Mouse (Mus musculus): ENCODE measurements at regions not wholly inside any gene's neighbourhood (a gene's known extent, or its start where the extent isn't known, plus 50 kb on each side); places are given as distances from the start of the nearest gene placed in this dataset.

DNA sequence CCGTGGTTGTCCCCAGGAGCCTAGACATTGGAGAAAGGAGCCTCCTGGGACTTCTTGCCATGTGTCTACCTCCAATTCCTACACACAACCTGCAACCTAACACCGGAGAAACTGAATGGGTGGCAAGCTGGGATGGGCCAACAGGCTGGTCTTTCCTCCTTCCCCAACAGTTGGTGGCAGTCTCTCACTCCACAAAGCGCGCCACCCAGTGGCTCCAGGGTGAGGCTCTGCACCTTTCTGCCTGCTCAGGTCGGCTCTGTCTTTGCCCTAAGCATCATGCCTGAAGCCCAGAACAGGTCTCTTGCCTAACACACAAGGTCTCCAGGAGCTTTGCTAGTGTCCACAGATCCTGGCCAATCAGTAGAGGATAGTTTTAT, 166.0 kb downstream of the Inhbb start:
- DNase-seq (ENCODE audit: low spot score) = no peak

- no peak for DNase-seq (ENCODE audit: low spot score)
These were observed 166.5 kb downstream of the Inhbb start for GRCm38 (mm10) chr1:119255386-119256096.

GRCm38 (mm10) chr1:119254928-119255327, 167.1 kb downstream of the Inhbb start:
- no peak for DNase-seq (ENCODE audit: low spot score)

GRCm38 (mm10) chr1:119253371-119253851, 168.6 kb downstream of the Inhbb start:
- DNase-seq (ENCODE audit: low spot score) = no peak

DNA sequence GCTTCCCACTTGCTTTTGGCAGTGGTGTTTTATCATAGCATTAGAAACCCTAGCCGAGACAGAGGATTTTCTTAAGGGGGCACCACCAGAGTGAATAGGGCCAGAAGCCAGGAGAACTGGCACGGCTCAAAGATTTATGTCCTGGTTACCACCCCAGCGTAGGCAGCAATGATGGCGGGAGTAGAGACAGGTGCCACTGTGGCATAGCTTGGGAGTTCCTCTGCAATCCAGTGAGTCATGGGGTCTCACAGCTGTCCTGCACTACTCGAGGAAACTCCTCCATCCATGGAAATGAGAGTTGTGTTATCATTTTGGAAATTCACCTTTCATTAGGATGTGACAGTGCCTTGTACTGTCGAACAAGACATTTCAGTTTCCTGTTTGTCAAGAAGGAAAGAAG, 169.6 kb downstream of the Inhbb start:
- DNase-seq (ENCODE audit: low spot score) = no peak

- no peak for DNase-seq (ENCODE audit: low spot score)
These were observed 170.3 kb downstream of the Inhbb start for GRCm38 (mm10) chr1:119251741-119252140.

- DNase-seq (ENCODE audit: low spot score) = no peak
These were observed 173.1 kb downstream of the Inhbb start for GRCm38 (mm10) chr1:119248776-119249495.

DNA sequence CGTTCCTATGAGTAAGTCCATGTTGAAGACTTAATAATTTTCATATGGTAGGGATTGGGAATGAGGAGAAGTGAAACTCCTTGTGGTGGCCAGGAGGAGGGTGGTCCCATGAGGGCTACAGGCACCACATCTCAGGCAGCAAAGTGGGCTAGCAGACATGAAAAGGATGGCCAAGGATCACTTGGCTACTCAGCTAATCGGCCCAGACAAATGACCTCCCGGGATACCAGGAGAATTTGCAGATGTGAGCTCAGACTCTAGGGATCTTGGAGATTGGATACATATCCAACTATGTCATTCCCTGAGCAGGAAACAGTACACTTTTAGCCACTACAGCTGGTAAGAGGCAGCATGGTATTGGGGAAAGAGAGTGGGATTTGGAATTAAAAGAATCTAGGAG, 174.9 kb downstream of the Inhbb start:
- no peak for DNase-seq (ENCODE audit: low spot score)

DNA sequence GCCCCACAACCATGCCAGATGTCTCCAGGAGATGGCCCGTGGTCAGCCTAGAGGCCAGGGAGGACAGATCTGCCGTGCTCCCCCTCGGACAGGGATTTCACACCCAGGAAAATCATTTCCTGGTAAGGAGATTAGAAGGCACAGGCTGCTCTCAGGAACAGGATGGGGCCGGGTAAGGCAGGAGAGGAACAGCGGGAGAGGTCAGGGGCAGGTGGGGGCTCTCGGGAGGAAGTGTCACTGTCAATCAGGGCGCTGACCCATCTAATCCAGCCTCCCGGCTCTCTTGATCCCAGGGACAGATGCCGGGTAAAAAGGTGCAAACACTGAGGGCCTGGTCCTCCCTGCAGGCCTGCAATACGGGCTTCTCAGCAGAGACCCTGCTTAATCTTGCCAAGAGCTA, 183.6 kb downstream of the Inhbb start:
- no peak for DNase-seq (ENCODE audit: low spot score)

DNA sequence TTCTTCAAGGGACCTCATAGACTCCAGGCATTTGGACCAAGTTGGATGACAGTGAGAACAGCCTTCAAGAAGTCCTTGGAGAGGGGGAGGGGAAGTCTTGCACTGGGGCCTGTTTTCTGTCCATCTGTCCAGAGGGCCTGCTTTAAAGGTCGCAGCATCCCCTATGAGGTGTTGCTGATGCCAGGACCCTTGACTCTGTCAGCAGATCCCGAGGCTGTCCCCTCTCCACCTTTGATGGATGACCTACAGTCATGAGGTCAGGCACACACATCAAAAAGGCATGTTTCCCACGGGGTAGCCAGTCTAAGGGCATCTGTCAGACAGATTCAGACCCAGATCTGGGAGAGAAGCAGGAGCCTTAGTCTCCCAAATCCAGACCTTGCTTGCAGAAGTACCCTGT, 183.4 kb upstream of the Gli2 start:
- DNase-seq (ENCODE audit: low spot score) = peak; percentile 2

DNA sequence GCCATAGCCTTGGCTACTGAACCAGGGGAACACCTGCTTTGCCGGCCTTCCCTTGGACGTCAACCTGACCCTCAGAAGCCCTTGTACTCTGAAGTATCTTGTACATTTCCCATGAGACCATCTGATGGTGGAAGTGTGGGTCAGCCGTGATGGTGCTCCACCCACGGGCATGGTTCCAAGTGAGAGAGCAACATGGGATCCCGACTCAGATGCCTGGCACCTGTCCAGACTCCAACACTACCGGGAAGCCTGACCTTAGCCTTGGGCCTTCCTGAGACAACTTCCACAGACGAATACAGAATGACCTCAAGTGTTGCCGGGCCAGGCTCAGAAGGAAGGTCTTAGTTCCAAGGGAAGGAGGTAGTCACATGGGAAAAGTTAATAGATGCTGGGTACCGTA, 181.0 kb upstream of the Gli2 start:
- no peak for DNase-seq (ENCODE audit: low spot score)

GRCm38 (mm10) chr1:119226996-119227395, 173.6 kb upstream of the Gli2 start:
- DNase-seq (ENCODE audit: low spot score) = no peak

GRCm38 (mm10) chr1:119223876-119224275, 170.5 kb upstream of the Gli2 start:
- no peak for DNase-seq (ENCODE audit: low spot score)

DNA sequence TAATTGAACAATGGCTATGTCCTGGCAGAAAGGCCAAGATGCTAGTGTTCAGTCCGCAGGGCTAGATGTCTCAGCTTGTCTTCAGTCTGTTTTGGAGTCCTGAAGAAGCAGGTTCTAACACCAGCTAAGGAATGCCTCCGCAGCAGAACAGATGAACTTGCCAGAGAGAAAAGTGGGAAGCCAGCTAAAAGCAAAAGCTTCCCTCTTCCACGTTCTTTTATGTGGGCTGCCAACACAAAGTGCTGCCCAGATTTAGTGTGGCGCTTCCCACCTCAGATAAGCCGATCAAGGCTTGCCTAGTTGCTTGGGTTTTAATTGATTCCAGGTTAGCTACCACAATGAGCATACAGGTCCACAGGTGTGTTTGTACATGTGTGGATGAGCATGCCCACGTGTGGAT, 168.5 kb upstream of the Gli2 start:
- no peak for DNase-seq (ENCODE audit: low spot score)

- no peak for DNase-seq (ENCODE audit: low spot score)
These were observed 167.6 kb upstream of the Gli2 start for GRCm38 (mm10) chr1:119221012-119221411.

GRCm38 (mm10) chr1:119219817-119220216, 166.4 kb upstream of the Gli2 start:
- no peak for DNase-seq (ENCODE audit: low spot score)

- DNase-seq (ENCODE audit: low spot score) = no peak
These were observed 164.0 kb upstream of the Gli2 start for GRCm38 (mm10) chr1:119217387-119217786.

DNA sequence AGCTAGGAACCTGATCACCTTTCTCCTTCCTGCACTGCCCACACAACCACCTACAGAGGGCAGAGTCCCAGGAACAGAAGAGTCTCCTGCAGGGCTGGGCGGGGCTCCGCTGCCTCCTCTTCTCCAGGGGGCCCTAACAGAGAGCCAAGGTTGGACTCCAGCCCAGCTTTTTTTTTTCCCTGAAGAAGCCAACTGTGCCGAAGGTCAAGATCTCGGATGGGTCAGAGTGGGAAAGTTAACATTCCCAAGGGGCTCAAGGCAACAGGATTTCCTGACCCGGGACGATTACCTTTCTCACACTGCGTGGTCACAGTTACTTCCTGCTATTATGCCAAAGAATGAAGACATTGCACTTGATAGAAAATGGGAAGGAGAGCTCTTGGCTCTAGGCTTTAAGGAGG, 156.2 kb upstream of the Gli2 start:
- peak; percentile 2 for DNase-seq (ENCODE audit: low spot score)

GRCm38 (mm10) chr1:119202456-119202855, 149.0 kb upstream of the Gli2 start:
- DNase-seq (ENCODE audit: low spot score) = no peak

- DNase-seq (ENCODE audit: low spot score) = no peak
These were observed 143.9 kb upstream of the Gli2 start for GRCm38 (mm10) chr1:119197415-119197700.

- no peak for DNase-seq (ENCODE audit: low spot score)
These were observed 143.4 kb upstream of the Gli2 start for GRCm38 (mm10) chr1:119196674-119197414.

DNA sequence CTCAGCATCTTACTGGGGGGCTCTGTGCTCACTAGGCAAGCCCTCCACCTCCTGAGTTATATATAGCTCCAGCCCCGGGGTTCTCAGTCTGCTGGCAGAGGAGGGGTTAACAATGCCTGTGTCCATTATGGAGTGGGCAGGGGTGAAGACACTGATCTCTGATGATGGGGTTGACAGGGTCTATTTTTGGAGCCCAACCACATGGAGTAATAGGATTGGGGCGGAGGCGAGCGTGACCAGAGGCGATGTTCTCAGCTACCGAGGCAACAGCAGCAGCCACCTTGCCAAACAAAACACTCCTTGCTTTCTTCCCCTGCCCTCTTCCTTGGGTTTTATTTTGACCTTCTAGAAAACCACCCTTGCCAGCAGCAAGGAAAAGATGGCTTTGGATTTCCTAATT, 141.1 kb upstream of the Gli2 start:
- no peak for DNase-seq (ENCODE audit: low spot score)

DNA sequence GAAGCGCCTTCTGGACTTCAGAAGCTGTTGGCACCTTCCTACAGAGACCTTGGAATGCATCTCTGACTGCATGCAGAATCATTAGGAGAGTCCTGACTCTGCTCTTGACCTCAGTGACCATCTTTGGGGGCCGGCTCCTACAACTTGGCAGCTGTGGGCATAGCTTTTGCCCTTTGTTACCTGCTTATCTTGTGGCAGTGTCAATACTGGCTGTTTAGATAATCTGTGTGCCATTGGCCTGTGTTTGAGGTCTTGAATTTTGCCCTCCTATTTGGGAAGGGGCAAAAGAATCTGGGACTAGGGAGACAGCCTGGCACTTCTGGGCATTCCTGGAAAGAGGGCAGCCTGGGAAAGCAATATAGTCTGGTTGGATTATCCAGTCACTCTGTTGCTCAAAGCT, 137.8 kb upstream of the Gli2 start:
- no peak for DNase-seq (ENCODE audit: low spot score)
